Mouse (Mus musculus): Measurements from ENCODE around the gene Gm10401. TPM values are rescaled to one million over a fixed set of nuclear protein-coding genes. Genes with fewer than 3 reads are reported as not detected.
A peak's percentile ranks its signal among the peaks of the same experiment; 100 is the strongest.
"Not testable (repeated sequence)": the region's sequence is repeated elsewhere in the genome, so short reads cannot be mapped to it uniquely, and the experiment has no call there.

Gene Gm10401
- total RNA-seq, 2 experiments from 2014 or later: not detected

GRCm38 (mm10) chr5:115073306-115073705 lies 24.8 kb downstream of the Gm10401 start:
- ATAC-seq (replicated peaks; ENCODE audit: low FRiP score, low TSS enrichment, poor library complexity, severe bottlenecking): not testable (repeated sequence)

GRCm38 (mm10) chr5:115072143-115072542 lies 26.0 kb downstream of the Gm10401 start:
- ATAC-seq (replicated peaks; ENCODE audit: low FRiP score, low TSS enrichment, poor library complexity, severe bottlenecking): peak; percentile 31; the same call in 1 of the 2 replicates

- ATAC-seq (replicated peaks; ENCODE audit: low FRiP score, low TSS enrichment, poor library complexity, severe bottlenecking): peak; percentile 70
These were observed 26.8 kb downstream of the Gm10401 start for GRCm38 (mm10) chr5:115071096-115071901.

- ATAC-seq (replicated peaks; ENCODE audit: low FRiP score, low TSS enrichment, poor library complexity, severe bottlenecking): no peak
These were observed 27.6 kb downstream of the Gm10401 start for GRCm38 (mm10) chr5:115070457-115070856.

- no peak for ATAC-seq (replicated peaks; ENCODE audit: low FRiP score, low TSS enrichment, poor library complexity, severe bottlenecking)
These were observed 28.5 kb downstream of the Gm10401 start for GRCm38 (mm10) chr5:115069611-115070010.

- peak; percentile 40; the same call in 1 of the 2 replicates for ATAC-seq (replicated peaks; ENCODE audit: low FRiP score, low TSS enrichment, poor library complexity, severe bottlenecking)
These were observed 29.2 kb downstream of the Gm10401 start for GRCm38 (mm10) chr5:115068671-115069421.

- ATAC-seq (replicated peaks; ENCODE audit: low FRiP score, low TSS enrichment, poor library complexity, severe bottlenecking): no peak
These were observed 31.9 kb downstream of the Gm10401 start for GRCm38 (mm10) chr5:115066245-115066644.

- no peak for ATAC-seq (replicated peaks; ENCODE audit: low FRiP score, low TSS enrichment, poor library complexity, severe bottlenecking)
These were observed 34.7 kb downstream of the Gm10401 start for GRCm38 (mm10) chr5:115063391-115063790.

- peak; percentile 33; the same call in 1 of the 2 replicates for ATAC-seq (replicated peaks; ENCODE audit: low FRiP score, low TSS enrichment, poor library complexity, severe bottlenecking)
These were observed 35.5 kb downstream of the Gm10401 start for GRCm38 (mm10) chr5:115062566-115062965.

GRCm38 (mm10) chr5:115060977-115061376 lies 37.1 kb downstream of the Gm10401 start:
- no peak for ATAC-seq (replicated peaks; ENCODE audit: low FRiP score, low TSS enrichment, poor library complexity, severe bottlenecking)

GRCm38 (mm10) chr5:115060067-115060695 lies 37.9 kb downstream of the Gm10401 start:
- ATAC-seq (replicated peaks; ENCODE audit: low FRiP score, low TSS enrichment, poor library complexity, severe bottlenecking): no peak

GRCm38 (mm10) chr5:115058584-115059297 lies 39.4 kb downstream of the Gm10401 start:
- ATAC-seq (replicated peaks; ENCODE audit: low FRiP score, low TSS enrichment, poor library complexity, severe bottlenecking): peak; percentile 46

GRCm38 (mm10) chr5:115057153-115057552 lies 40.9 kb downstream of the Gm10401 start:
- ATAC-seq (replicated peaks; ENCODE audit: low FRiP score, low TSS enrichment, poor library complexity, severe bottlenecking): peak; percentile 79

- ATAC-seq (replicated peaks; ENCODE audit: low FRiP score, low TSS enrichment, poor library complexity, severe bottlenecking): peak; percentile 80
These were observed 42.7 kb downstream of the Gm10401 start for GRCm38 (mm10) chr5:115055418-115055817.

GRCm38 (mm10) chr5:115053791-115054396 lies 44.2 kb downstream of the Gm10401 start:
- no peak for ATAC-seq (replicated peaks; ENCODE audit: low FRiP score, low TSS enrichment, poor library complexity, severe bottlenecking)

GRCm38 (mm10) chr5:115052546-115052945 lies 45.5 kb downstream of the Gm10401 start:
- no peak for ATAC-seq (replicated peaks; ENCODE audit: low FRiP score, low TSS enrichment, poor library complexity, severe bottlenecking)

- ATAC-seq (replicated peaks; ENCODE audit: low FRiP score, low TSS enrichment, poor library complexity, severe bottlenecking): no peak
These were observed 47.3 kb downstream of the Gm10401 start for GRCm38 (mm10) chr5:115050776-115051175.

- no peak for ATAC-seq (replicated peaks; ENCODE audit: low FRiP score, low TSS enrichment, poor library complexity, severe bottlenecking)
These were observed 48.4 kb downstream of the Gm10401 start for GRCm38 (mm10) chr5:115049692-115050091.
